Mouse (Mus musculus) heart, postnatal 25 days (tissue): Measurements from ENCODE around the gene Adgrg1. TPM values are rescaled to one million over a fixed set of nuclear protein-coding genes. Genes with fewer than 3 reads are reported as not detected.

Experiments
- total RNA-seq, 2 experiments: library from RNA; stranded (reverse); gene quantifications; 2 replicates each; pipeline ENCODE4 v1.2.3; 2021

Gene Adgrg1
- total RNA-seq, 2 experiments from 2014 or later, result 38.6 to 48.7 TPM

Other genes starting within 250 kb of the Adgrg1 start
- gene Ccl22, start 229.2 kb upstream of the Adgrg1 start, total RNA-seq, result not detected
- 1 to 10 TPM; 2.2 to 4.0 TPM for gene Cx3cl1, start 202.7 kb upstream of the Adgrg1 start, total RNA-seq
- gene Ccl17, start 164.3 kb upstream of the Adgrg1 start, total RNA-seq, result not detected
- gene Coq9, start 136.4 kb upstream of the Adgrg1 start, total RNA-seq, result 100 to 1,000 TPM; 542 TPM
- 10 to 100 TPM; 73.7 to 80.1 TPM for gene Ciapin1, start 136.4 kb upstream of the Adgrg1 start, total RNA-seq
- 10 to 100 TPM; 57.5 to 64.3 TPM for gene Polr2c, start 117.3 kb upstream of the Adgrg1 start, total RNA-seq
- 10 to 100 TPM; 17.5 to 21.4 TPM for gene Dok4, start 98.4 kb upstream of the Adgrg1 start, total RNA-seq
- 1 to 10 TPM; 6.3 to 7.2 TPM for gene Ccdc102a, start 56.7 kb upstream of the Adgrg1 start, total RNA-seq
- under 1 TPM; 0.29 to 0.34 TPM for gene Adgrg5, start 51.1 kb upstream of the Adgrg1 start, total RNA-seq
- 1 to 10 TPM in 1 of 2 experiments, under 1 TPM in 1; 0.70 to 1.3 TPM for gene Adgrg3, start 42.9 kb downstream of the Adgrg1 start, total RNA-seq
- not detected for gene Drc7, start 80.4 kb downstream of the Adgrg1 start, total RNA-seq
- 1 to 10 TPM; 5.5 to 6.8 TPM for gene Katnb1, start 106.4 kb downstream of the Adgrg1 start, total RNA-seq
- 10 to 100 TPM; 67.1 to 72.4 TPM for gene Kifc3, start 228.1 kb downstream of the Adgrg1 start, total RNA-seq